Mouse (Mus musculus): ENCODE results near the gene Pde5a.

- TF ChIP-seq CEBPB (IDR thresholded peaks at IDR 0.05; ENCODE audit: low read depth) (no peak), USF1 (IDR thresholded peaks at IDR 0.05; ENCODE audit: low read depth) (no peak), CTCF (IDR thresholded peaks at IDR 0.05; ENCODE audit: control insufficient read depth, insufficient read depth, insufficient read length) (no peak), MYOD1 (IDR thresholded peaks at IDR 0.05; ENCODE audit: control insufficient read depth, insufficient read length, low read depth) (no peak), MYOG (IDR thresholded peaks at IDR 0.05; ENCODE audit: control insufficient read depth, extremely low read depth, insufficient read length) (no peak), FOSL1 (IDR thresholded peaks at IDR 0.05; ENCODE audit: insufficient read depth, low read length, poor library complexity, severe bottlenecking) (no peak), MAX (IDR thresholded peaks at IDR 0.05) (no peak)
Observed at GRCm38 (mm10) chr3:122894772-122895171, 166.0 kb downstream of the Pde5a start, which contains the start of gene Fabp2.

All from C2C12 (cell line).